Mouse (Mus musculus): ENCODE measurements at regions not wholly inside any gene's neighbourhood (a gene's known extent, or its start where the extent isn't known, plus 50 kb on each side); places are given as distances from the start of the nearest gene placed in this dataset.

DNA sequence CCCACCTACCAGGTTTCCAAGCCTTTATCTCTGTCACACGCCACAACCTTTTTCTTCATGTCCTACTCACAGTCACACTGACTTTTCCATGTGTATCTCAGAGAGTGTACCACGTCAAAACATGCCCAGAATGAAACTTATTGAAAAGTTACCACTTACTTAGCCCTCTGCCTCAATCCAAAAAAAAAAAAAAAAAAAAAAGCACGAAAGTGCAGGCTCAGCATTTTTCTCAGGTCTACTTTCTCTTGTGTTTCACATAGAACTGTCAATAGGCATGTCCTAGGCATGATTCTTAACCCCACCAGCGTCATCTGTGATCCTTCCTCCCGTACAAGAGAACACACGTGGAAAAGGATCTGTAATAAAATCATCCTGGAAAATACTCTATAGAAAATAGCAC lies 619.1 kb upstream of the Tmem132c start:
- H3K4me3 ChIP-seq (replicated peaks in 1 of 3; ENCODE audit: low read depth in 2 of 3, low read length in 2 of 3, poor library complexity in 1 of 3), result no peak overlapping the region
- no peak overlapping the region for H3K27ac ChIP-seq (ENCODE audit: insufficient read depth, low read depth)
- H3K79me2 ChIP-seq (replicated peaks; ENCODE audit: control insufficient read depth, extremely low read depth, insufficient read depth, poor library complexity, severe bottlenecking), result no peaks in the 10 kb centered on the region
- H3K4me2 ChIP-seq (ENCODE audit: insufficient read depth, low read depth, poor library complexity, severe bottlenecking), result no peak overlapping the region
- no peak overlapping the region for H3K9ac ChIP-seq (ENCODE audit: insufficient read depth, low read depth)
- H3K9me3 ChIP-seq (replicated peaks; ENCODE audit: low read length), result peaks cover 70% of the 10 kb centered on the region
- H3K27me3 ChIP-seq (replicated peaks), result no peaks in the 10 kb centered on the region
- dilution Hi-C loops (cut with MboI; ENCODE audit: extremely low pct_ligation_motif_present, extremely low pct_unique_long_range_greater_than_20kb, low sequenced_read_pairs) (no loop called here), in situ Hi-C loops (cut with MboI; ENCODE audit: low pct_ligation_motif_present, low pct_unique_long_range_greater_than_20kb, low sequenced_read_pairs) (no loop called here)
- DNase-seq (ENCODE audit: extremely low read depth), result no peak
- TF ChIP-seq ELF1 (IDR thresholded peaks at IDR 0.05; ENCODE audit: low read depth, low read length) (no peak), MAZ (IDR thresholded peaks at IDR 0.05; ENCODE audit: low read depth, low read length) (no peak), MAFK (IDR thresholded peaks at IDR 0.05; ENCODE audit: insufficient replicate concordance, low read length) (0 out of 2 replicates have a peak, but pooled peaks have one; percentile 22), MEF2A (IDR thresholded peaks at IDR 0.05; ENCODE audit: borderline replicate concordance, low read depth, low read length) (no peak), HCFC1 (IDR thresholded peaks at IDR 0.05; ENCODE audit: low read depth, low read length) (no peak), MXI1 (IDR thresholded peaks at IDR 0.05; ENCODE audit: low read depth, low read length) (no peak), BHLHE40 (IDR thresholded peaks at IDR 0.05; ENCODE audit: low read depth, low read length) (no peak), ZMIZ1 (IDR thresholded peaks at IDR 0.05; ENCODE audit: low read depth, low read length) (no peak), USF1 (IDR thresholded peaks at IDR 0.05; ENCODE audit: low read depth, low read length) (no peak)
- no peaks in the 10 kb centered on the region for H3K4me1 ChIP-seq (ENCODE audit: control insufficient read depth in 1 of 2, insufficient read depth in 2 of 2)
- no peaks in the 10 kb centered on the region for H3K36me3 ChIP-seq (replicated peaks in 1 of 2; ENCODE audit: control insufficient read depth in 1 of 2, insufficient read depth in 1 of 2, low read length in 1 of 2)

GRCm38 (mm10) chr5:126623205-126623604 lies 618.4 kb upstream of the Tmem132c start:
- H3K9me3 ChIP-seq (replicated peaks; ENCODE audit: low read length), result peaks cover 74% of the 10 kb centered on the region
- dilution Hi-C loops (cut with MboI; ENCODE audit: extremely low pct_ligation_motif_present, extremely low pct_unique_long_range_greater_than_20kb, low sequenced_read_pairs), result no loop called here
- no peaks in the 10 kb centered on the region for H3K79me2 ChIP-seq (replicated peaks; ENCODE audit: control insufficient read depth, extremely low read depth, insufficient read depth, poor library complexity, severe bottlenecking)
- no peaks in the 10 kb centered on the region for H3K36me3 ChIP-seq (replicated peaks in 1 of 2; ENCODE audit: control insufficient read depth in 1 of 2, insufficient read depth in 1 of 2, low read length in 1 of 2)
- TF ChIP-seq CTCF (conservative IDR thresholded peaks at IDR 0.05 in 1 of 2, IDR thresholded peaks at IDR 0.05 in 1 of 2; ENCODE audit: low read depth in 2 of 2, low read length in 2 of 2) (0 out of 4 replicates have a peak, but pooled peaks of 1 of the 2 experiments have one; percentile 12), NELFE (IDR thresholded peaks at IDR 0.05; ENCODE audit: low read depth, low read length) (no peak)
- in situ Hi-C loops (cut with MboI; ENCODE audit: low pct_ligation_motif_present, low pct_unique_long_range_greater_than_20kb, low sequenced_read_pairs), result no loop called here
- no peak overlapping the region for H3K9ac ChIP-seq (ENCODE audit: insufficient read depth, low read depth)
- no peak for DNase-seq (ENCODE audit: extremely low read depth)
- no peak overlapping the region for H3K4me3 ChIP-seq (replicated peaks in 1 of 3; ENCODE audit: low read depth in 2 of 3, low read length in 2 of 3, poor library complexity in 1 of 3)
- no peaks in the 10 kb centered on the region for H3K4me1 ChIP-seq (ENCODE audit: control insufficient read depth in 1 of 2, insufficient read depth in 2 of 2)
- H3K4me2 ChIP-seq (ENCODE audit: insufficient read depth, low read depth, poor library complexity, severe bottlenecking), result no peak overlapping the region
- H3K27me3 ChIP-seq (replicated peaks), result no peaks in the 10 kb centered on the region
- no peak overlapping the region for H3K27ac ChIP-seq (ENCODE audit: insufficient read depth, low read depth)

DNA sequence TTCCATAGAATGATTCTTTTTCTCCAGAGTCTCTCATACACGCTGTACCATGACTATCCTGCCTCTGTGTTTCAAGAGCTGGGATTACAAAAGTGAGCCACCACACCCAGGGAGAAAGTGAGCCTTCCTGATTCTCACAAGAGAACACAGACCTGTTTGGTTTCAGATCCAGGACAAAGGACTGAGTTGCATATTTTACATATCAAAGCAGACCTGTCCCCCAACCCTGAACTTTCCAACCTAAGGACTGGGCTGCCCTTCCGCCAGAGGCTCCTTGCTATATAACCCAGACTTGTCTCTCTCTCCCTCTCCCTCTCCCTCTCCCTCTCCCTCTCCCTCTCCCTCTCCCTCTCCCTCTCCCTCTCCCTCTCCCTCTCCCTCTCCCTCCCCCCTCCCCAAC lies 611.8 kb upstream of the Tmem132c start:
- no peak for TF ChIP-seq USF1 (IDR thresholded peaks at IDR 0.05; ENCODE audit: low read depth, low read length)
- TF ChIP-seq USF2 (conservative IDR thresholded peaks at IDR 0.05; ENCODE audit: low read depth, low read length), result no peak
- TF ChIP-seq JUND (conservative IDR thresholded peaks at IDR 0.05; ENCODE audit: low read depth, low read length), result no peak
- TF ChIP-seq IRF4 (IDR thresholded peaks at IDR 0.05; ENCODE audit: low read depth, low read length), result no peak
- no peak for TF ChIP-seq CHD1 (IDR thresholded peaks at IDR 0.05; ENCODE audit: low read depth, low read length)
- TF ChIP-seq SMC3 (IDR thresholded peaks at IDR 0.05; ENCODE audit: low read depth, low read length), result no peak
- no peak for TF ChIP-seq NRF1 (IDR thresholded peaks at IDR 0.05; ENCODE audit: low read depth, low read length)
- Histone ChIP-seq H3K27ac (ENCODE audit: insufficient read depth, low read depth) (no peak overlapping the region), H3K4me1 (ENCODE audit: control insufficient read depth in 1 of 2, insufficient read depth in 2 of 2) (no peaks in the 10 kb centered on the region), H3K4me3 (replicated peaks in 1 of 3; ENCODE audit: low read depth in 2 of 3, low read length in 2 of 3, poor library complexity in 1 of 3) (no peak overlapping the region), H3K27me3 (replicated peaks) (no peaks in the 10 kb centered on the region), H3K9ac (ENCODE audit: insufficient read depth, low read depth) (no peak overlapping the region), H3K9me3 (replicated peaks; ENCODE audit: low read length) (peaks cover 68% of the 10 kb centered on the region), H3K79me2 (replicated peaks; ENCODE audit: control insufficient read depth, extremely low read depth, insufficient read depth, poor library complexity, severe bottlenecking) (no peaks in the 10 kb centered on the region), H3K4me2 (ENCODE audit: insufficient read depth, low read depth, poor library complexity, severe bottlenecking) (no peak overlapping the region), H3K36me3 (replicated peaks in 1 of 2; ENCODE audit: control insufficient read depth in 1 of 2, insufficient read depth in 1 of 2, low read length in 1 of 2) (no peaks in the 10 kb centered on the region)
- dilution Hi-C loops (cut with MboI; ENCODE audit: extremely low pct_ligation_motif_present, extremely low pct_unique_long_range_greater_than_20kb, low sequenced_read_pairs), result no loop called here
- in situ Hi-C loops (cut with MboI; ENCODE audit: low pct_ligation_motif_present, low pct_unique_long_range_greater_than_20kb, low sequenced_read_pairs), result no loop called here
- DNase-seq (ENCODE audit: extremely low read depth), result no peak

All from CH12.LX (cell line).